Mouse (Mus musculus) brain, embryonic 14.5 days (tissue): ENCODE results near the gene Gm36864.

Experiments
- CTCF ChIP-seq: fragments of 200-500 bp; IDR thresholded peaks from 2 replicates; pipeline ENCODE4 v1.5.1; 2012; ENCODE audit warnings: inconsistent platforms, mild to moderate bottlenecking, moderate library complexity, borderline replicate concordance; ENCODE audit not compliant: insufficient read depth, insufficient read length; ENCODE audit errors: extremely low read depth
- POLR2A ChIP-seq: fragments of 200-500 bp; IDR thresholded peaks from 2 replicates; pipeline ENCODE4 v1.6.1; 2012; ENCODE audit warnings: mild to moderate bottlenecking, inconsistent platforms, borderline replicate concordance; ENCODE audit not compliant: poor library complexity, insufficient read depth, insufficient read length, severe bottlenecking; ENCODE audit errors: extremely low read depth

GRCm38 (mm10) chr7:44272546-44272945 is 36.6 kb downstream of the Gm36864 start:
- TF ChIP-seq CTCF (no peak), POLR2A (no peak)
